Mouse (Mus musculus) small intestine, adult 2 months (tissue): ENCODE measurements around the gene Prmt2. TPM values are rescaled to one million over a fixed set of nuclear protein-coding genes. Genes with fewer than 3 reads are reported as not detected.

Experiments used
- H3K27ac ChIP-seq: fragments of 200-500 bp; 2 replicates; pipeline ENCODE4 v1.5.1; 2012; ENCODE audit warnings: low read depth, low read length, control low read depth, inconsistent platforms; ENCODE audit not compliant: insufficient read depth
- H3K27me3 ChIP-seq: fragments of 200-500 bp; 2 replicates; pipeline ENCODE4 v1.6.1; 2012; ENCODE audit warnings: mild to moderate bottlenecking, moderate library complexity, low read length, inconsistent platforms; ENCODE audit not compliant: control insufficient read depth, insufficient read depth
- H3K36me3 ChIP-seq: fragments of 200-500 bp; 2 replicates; pipeline ENCODE4 v1.6.1; 2012; ENCODE audit warnings: mild to moderate bottlenecking, low read length, control low read depth, inconsistent platforms; ENCODE audit not compliant: control insufficient read depth, insufficient read depth
- H3K4me1 ChIP-seq: fragments of 200-500 bp; 2 replicates; pipeline ENCODE4 v1.6.1; 2012; ENCODE audit warnings: low read length, inconsistent platforms, mixed read lengths; ENCODE audit not compliant: control insufficient read depth, insufficient read depth, insufficient read length
- H3K4me3 ChIP-seq: fragments of 200-500 bp; 2 replicates; pipeline ENCODE4 v1.5.1; 2012; ENCODE audit warnings: low read depth, mild to moderate bottlenecking, control low read depth, inconsistent platforms, low read length, moderate library complexity
- CTCF ChIP-seq: fragments of 200-500 bp; IDR thresholded peaks from 2 replicates; pipeline ENCODE4 v1.5.1; 2012; ENCODE audit warnings: low read depth, mild to moderate bottlenecking, control low read depth, inconsistent platforms, low read length, moderate library complexity, mixed read lengths; ENCODE audit not compliant: insufficient replicate concordance, insufficient read length; ENCODE audit errors: extremely low read depth
- POLR2A ChIP-seq: fragments of 200-500 bp; IDR thresholded peaks from 2 replicates; pipeline ENCODE4 v1.6.1; 2012; ENCODE audit warnings: low read depth, mild to moderate bottlenecking, control low read depth, inconsistent platforms, low read length, moderate library complexity
- WGBS: fragments of 180-500 bp; shearing (Covaris S2); methylation state at CpG from one replicate; pipeline ENCODE4 v1.1.7; 2018; 5-methylcytosine and 5-hydroxymethylcytosine counted together
- polyA plus RNA-seq: library from polyadenylated mRNA; depleted of rRNA; stranded (reverse); fragments of >200 nt; gene quantifications from 2 replicates; pipeline ENCODE4 v1.2.3, GENCODE M21; 2012

Prmt2 gene
- polyA plus RNA-seq, 1 experiment: 24.2 TPM

DNA sequence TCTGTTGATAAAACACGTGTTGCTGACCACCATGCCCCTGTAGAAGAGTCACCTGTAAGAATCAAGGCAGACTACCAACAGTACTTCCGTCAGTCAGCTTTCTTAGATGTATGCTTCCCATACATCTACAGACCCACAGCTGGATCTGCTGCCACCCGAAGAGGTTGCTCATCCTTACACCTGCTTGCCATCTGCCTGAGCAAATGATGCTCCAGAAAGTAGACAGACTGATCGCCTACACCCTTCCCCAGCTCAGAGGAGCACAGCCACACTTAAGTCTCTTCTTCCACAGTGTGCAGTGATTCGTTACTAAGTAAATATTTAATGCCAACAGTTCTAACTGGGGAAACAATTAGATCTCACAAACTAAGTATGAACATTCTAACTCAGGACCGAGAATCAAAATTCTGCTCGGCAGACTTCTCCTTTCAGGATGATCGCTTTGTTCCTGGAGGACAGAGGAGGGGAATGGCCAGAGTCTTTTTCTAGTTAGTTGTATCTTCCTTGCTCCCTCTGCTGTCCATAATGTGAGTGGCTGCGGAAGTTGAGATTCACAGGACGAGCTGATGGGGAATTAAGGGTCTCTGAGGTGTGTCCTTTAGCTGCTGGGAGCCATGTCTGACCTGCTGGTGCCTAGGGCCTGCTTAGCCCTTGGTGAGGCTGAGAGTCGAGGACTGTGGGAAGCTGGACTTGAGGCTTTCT lies 22.8 kb upstream of the Prmt2 start:
- Histone ChIP-seq H3K36me3 (peaks cover 5% of the 10 kb centered on the region), H3K4me3 (no peak overlapping the region), H3K4me1 (peaks cover 3% of the 10 kb centered on the region; the same call in 1 of the 2 replicates), H3K27ac (no peak overlapping the region), H3K27me3 (no peaks in the 10 kb centered on the region)
- 59% methylated on average over 11 of the region's 11 CpGs for WGBS
- no peak for TF ChIP-seq POLR2A
- TF ChIP-seq CTCF: no peak

DNA sequence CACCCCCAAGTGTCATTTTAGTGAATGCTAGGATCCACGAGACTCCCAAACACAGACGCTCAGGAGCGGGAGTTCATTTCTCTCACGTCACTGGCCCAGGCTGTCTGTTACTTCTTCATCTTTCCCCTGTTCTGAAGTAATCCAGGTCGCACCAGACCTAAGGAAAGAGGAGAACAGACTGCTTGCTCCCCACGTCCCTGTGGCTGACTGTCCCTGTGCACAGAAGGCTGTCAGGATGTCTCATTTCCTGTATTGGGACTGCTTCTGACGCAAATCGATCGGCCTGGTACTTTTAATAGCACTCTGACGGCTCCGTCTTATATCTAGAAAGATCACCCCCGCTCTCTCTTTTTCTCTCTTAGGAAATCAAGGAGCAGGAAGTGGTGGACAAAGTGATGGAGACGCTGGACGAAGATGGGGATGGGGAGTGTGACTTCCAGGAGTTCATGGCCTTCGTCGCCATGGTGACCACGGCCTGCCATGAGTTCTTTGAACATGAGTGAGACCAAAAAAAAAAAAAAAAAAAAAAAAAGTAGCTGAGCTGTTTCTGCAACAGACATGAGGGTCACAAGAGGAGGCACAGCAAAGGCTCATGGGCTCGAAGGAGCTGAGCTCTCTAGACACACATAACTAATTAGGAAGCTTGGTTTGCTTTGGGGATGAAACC lies 22.0 kb upstream of the Prmt2 start:
- no peak for TF ChIP-seq POLR2A
- H3K27ac ChIP-seq: no peak overlapping the region
- no peaks in the 10 kb centered on the region for H3K27me3 ChIP-seq
- WGBS: 83% methylated on average over 18 of the region's 18 CpGs
- H3K36me3 ChIP-seq: peaks cover 3% of the 10 kb centered on the region
- H3K4me1 ChIP-seq: peaks cover 3% of the 10 kb centered on the region; the same call in 1 of the 2 replicates
- no peak overlapping the region for H3K4me3 ChIP-seq

DNA sequence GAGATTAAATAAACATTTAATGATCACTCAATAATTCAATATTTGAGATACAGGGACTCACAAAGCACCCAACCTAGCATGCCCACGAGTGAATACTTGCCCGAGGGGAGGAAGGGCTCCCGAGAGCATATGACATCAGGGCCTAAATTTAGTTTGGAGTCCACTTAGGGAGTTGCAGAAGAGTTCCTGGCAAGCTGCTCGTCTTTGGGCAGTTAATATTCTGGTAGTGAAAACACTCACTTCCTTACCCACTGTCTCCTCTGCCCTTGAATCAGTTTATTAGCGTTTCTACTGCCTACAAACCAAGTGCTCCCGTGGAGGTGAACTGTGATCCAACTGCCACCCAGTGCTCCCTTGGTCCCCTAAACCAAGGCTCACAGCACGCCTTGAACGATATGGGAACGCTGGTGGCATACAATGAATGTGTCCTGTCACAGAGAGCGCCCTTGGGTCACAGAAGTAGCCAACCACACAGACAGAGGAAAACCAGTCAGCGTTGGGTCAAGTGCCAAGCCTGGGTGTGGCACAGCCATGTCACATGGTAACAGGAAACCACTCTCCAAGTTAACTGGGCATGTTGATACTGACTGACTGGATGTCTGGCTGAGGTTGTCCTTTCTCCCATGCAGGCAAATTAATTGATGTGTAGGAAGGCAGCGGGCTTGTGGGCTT lies 20.2 kb upstream of the Prmt2 start:
- TF ChIP-seq POLR2A (no peak), CTCF (no peak)
- Histone ChIP-seq H3K4me3 (no peak overlapping the region), H3K36me3 (no peaks in the 10 kb centered on the region), H3K27ac (peak overlapping the region; percentile 25; the same call in 1 of the 2 replicates), H3K27me3 (no peaks in the 10 kb centered on the region), H3K4me1 (peaks cover 12% of the 10 kb centered on the region)
- WGBS: 53% methylated on average over 12 of the region's 12 CpGs

DNA sequence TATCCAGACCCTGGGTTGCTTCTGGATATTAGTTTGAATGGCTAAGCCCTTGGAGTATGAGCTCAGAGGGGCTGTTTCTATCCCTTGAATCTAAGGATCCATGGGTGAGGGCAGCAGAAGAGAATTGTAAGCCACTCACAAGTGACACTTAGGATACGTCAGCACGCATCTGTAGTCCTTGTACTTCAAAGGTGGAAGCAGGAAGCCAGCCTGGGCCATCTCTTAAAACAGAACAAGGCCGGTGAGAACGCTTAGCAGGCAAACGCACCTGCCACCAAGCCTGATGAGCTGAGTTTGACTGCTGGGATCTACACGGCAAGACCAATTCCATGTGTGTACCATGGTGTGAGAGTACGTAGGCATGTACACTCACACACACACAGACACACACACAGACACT lies 19.6 kb upstream of the Prmt2 start:
- Histone ChIP-seq H3K4me3 (no peak overlapping the region), H3K36me3 (no peaks in the 10 kb centered on the region), H3K4me1 (peaks cover 12% of the 10 kb centered on the region), H3K27ac (no peak overlapping the region), H3K27me3 (no peaks in the 10 kb centered on the region)
- 94% methylated on average over 7 of the region's 7 CpGs for WGBS
- TF ChIP-seq CTCF (no peak), POLR2A (no peak)

DNA sequence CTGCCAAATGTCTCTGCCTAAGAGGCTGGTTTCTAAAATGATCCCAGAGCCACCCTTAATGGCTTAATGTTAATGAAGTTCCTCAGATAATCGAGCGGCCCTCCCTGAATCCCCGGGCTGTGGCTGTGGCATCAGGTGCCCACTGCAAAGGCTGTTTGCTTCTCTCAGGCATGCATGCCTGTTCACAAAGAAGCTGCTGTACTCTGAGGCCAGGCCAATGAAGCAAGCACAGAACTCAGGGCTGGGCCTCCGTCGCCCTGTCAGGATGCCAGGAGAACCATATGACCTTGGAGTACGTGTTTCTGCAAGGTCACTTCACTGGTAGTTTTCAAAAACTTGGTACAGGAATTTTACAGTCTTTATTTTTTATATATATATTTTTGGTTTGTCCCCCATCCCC lies 18.0 kb upstream of the Prmt2 start:
- H3K4me1 ChIP-seq: peaks cover 12% of the 10 kb centered on the region
- no peak overlapping the region for H3K4me3 ChIP-seq
- no peaks in the 10 kb centered on the region for H3K36me3 ChIP-seq
- no peak for TF ChIP-seq CTCF
- TF ChIP-seq POLR2A: no peak
- 64% methylated on average over 6 of the region's 6 CpGs for WGBS
- H3K27ac ChIP-seq: no peak overlapping the region
- H3K27me3 ChIP-seq: no peaks in the 10 kb centered on the region

DNA sequence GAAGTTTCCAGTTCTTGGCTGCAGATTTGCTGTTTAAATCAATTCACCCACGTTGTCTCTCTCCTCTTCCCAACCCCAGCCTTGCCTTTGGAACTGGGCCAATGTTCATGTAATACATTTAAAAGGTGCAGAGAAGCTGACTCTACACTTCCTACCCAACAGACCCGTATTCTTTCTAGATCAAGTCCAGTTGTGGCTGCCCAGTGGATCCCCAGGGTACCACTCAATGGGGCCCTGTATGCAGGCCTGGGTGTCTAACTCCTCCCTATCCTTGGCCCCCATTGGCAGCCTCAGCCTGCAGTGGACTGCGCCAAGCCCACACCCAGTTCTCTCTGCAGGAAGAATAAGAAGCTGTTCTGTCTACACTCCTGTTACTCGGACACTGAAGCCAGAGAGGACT lies 15.9 kb upstream of the Prmt2 start, which contains the start of gene S100b:
Gene S100b (plus strand): TSS at position 318 of the 400 bp plus-strand sequence.
- peaks cover 12% of the 10 kb centered on the region for H3K4me1 ChIP-seq
- H3K36me3 ChIP-seq: no peaks in the 10 kb centered on the region
- TF ChIP-seq CTCF (no peak), POLR2A (no peak)
- H3K4me3 ChIP-seq: no peak within 1 kb of the TSS
- H3K27me3 ChIP-seq: no peaks in the 10 kb centered on the region
- H3K27ac ChIP-seq: no peak within 1 kb of the TSS
- 22% methylated on average over 4 of the region's 4 CpGs for WGBS

DNA sequence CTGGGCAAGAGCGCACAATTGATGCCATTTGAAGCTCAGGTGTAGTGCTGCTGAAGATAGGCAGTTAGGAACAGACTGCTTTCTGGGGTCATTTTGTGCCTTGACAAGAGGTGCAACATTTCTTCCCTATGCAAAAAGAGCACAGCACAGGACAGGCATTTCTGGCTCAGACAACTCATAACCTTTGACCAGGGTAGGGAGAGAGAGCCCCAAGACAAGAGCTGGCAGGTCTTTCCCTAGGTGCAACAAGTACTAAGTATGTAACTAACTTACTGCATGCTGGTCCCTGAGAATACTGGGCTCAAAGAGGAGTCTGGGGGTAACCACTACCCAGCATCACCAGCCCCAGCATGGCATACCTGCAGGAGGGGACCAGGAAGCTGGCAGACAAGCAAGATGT lies 15.4 kb upstream of the Prmt2 start:
- no peak overlapping the region for H3K4me3 ChIP-seq
- TF ChIP-seq POLR2A: no peak
- no peak for TF ChIP-seq CTCF
- no peak overlapping the region for H3K27ac ChIP-seq
- 98% methylated on average over 1 of the region's 1 CpGs for WGBS
- H3K4me1 ChIP-seq: peaks cover 12% of the 10 kb centered on the region
- no peaks in the 10 kb centered on the region for H3K27me3 ChIP-seq
- H3K36me3 ChIP-seq: no peaks in the 10 kb centered on the region

DNA sequence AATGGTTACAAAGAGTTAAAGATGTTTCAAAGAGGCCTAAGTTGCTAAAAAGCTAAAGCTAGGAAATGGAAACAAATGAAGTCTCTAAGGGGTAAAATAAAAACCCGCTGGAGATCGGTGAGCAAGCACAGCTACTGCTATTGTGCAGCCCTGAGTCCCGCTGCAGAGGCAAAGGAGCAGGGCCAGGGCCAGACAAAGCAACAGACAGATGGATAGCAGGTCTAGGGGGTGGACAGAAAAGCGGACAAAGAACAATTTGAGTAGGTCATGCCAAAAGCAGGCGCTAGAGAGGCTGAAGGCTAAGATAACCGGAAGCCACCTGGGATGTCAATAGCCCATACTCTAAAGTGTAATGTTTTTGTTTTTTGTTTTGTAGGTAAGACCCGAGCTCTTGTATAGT lies 13.2 kb upstream of the Prmt2 start:
- H3K36me3 ChIP-seq: no peaks in the 10 kb centered on the region
- WGBS: 86% methylated on average over 7 of the region's 7 CpGs
- H3K27ac ChIP-seq: no peak overlapping the region
- TF ChIP-seq CTCF (no peak), POLR2A (no peak)
- H3K27me3 ChIP-seq: no peaks in the 10 kb centered on the region
- peaks cover 10% of the 10 kb centered on the region for H3K4me1 ChIP-seq
- H3K4me3 ChIP-seq: no peak overlapping the region
